Mouse (Mus musculus): ENCODE measurements around the gene Ptpro. TPM values are rescaled to one million over a fixed set of nuclear protein-coding genes. Genes with fewer than 3 reads are reported as not detected.

The Ptpro gene
- polyA plus RNA-seq, 1 experiment from 2014 or later, result 4.5 TPM

- Histone ChIP-seq H3K9me3 (replicated peaks; ENCODE audit: control insufficient read depth, low read length) (no peaks in the 10 kb centered on the region), H3K4me3 (ENCODE audit: low read depth, low read length) (no peak overlapping the region), H3K4me2 (ENCODE audit: low read depth, low read length) (no peak overlapping the region), H3K27ac (replicated peaks; ENCODE audit: low read depth, low read length) (no peak overlapping the region), H3K36me3 (replicated peaks; ENCODE audit: control insufficient read depth, insufficient read depth, low read depth, low read length) (no peaks in the 10 kb centered on the region), H3K9ac (replicated peaks; ENCODE audit: low read length) (no peak overlapping the region), H3K27me3 (ENCODE audit: control insufficient read depth, insufficient read depth, low read length) (no peaks in the 10 kb centered on the region), H3K4me1 (ENCODE audit: control insufficient read depth, insufficient read depth, low read length) (no peaks in the 10 kb centered on the region)
- ATAC-seq (replicated peaks; ENCODE audit: insufficient number of reproducible peaks, low FRiP score, low TSS enrichment, low read depth), result no peak
- DNase-seq (ENCODE audit: low spot score), result no peak
- 93% methylated on average over 19 of the region's 19 CpGs for WGBS
Measured at GRCm38 (mm10) chr6:137508936-137509335, 256.8 kb downstream of the Ptpro start.

GRCm38 (mm10) chr6:137509341-137510045 lies 257.4 kb downstream of the Ptpro start:
- no peak overlapping the region for H3K9ac ChIP-seq (replicated peaks; ENCODE audit: low read length)
- H3K4me2 ChIP-seq (ENCODE audit: low read depth, low read length), result no peak overlapping the region
- no peaks in the 10 kb centered on the region for H3K9me3 ChIP-seq (replicated peaks; ENCODE audit: control insufficient read depth, low read length)
- H3K27ac ChIP-seq (replicated peaks; ENCODE audit: low read depth, low read length), result no peak overlapping the region
- no peak overlapping the region for H3K4me3 ChIP-seq (ENCODE audit: low read depth, low read length)
- no peaks in the 10 kb centered on the region for H3K36me3 ChIP-seq (replicated peaks; ENCODE audit: control insufficient read depth, insufficient read depth, low read depth, low read length)
- no peaks in the 10 kb centered on the region for H3K4me1 ChIP-seq (ENCODE audit: control insufficient read depth, insufficient read depth, low read length)
- no peaks in the 10 kb centered on the region for H3K27me3 ChIP-seq (ENCODE audit: control insufficient read depth, insufficient read depth, low read length)
- 81% methylated on average over 14 of the region's 14 CpGs for WGBS
- DNase-seq (ENCODE audit: low spot score) (no peak), ATAC-seq (replicated peaks; ENCODE audit: insufficient number of reproducible peaks, low FRiP score, low TSS enrichment, low read depth) (no peak)

DNA sequence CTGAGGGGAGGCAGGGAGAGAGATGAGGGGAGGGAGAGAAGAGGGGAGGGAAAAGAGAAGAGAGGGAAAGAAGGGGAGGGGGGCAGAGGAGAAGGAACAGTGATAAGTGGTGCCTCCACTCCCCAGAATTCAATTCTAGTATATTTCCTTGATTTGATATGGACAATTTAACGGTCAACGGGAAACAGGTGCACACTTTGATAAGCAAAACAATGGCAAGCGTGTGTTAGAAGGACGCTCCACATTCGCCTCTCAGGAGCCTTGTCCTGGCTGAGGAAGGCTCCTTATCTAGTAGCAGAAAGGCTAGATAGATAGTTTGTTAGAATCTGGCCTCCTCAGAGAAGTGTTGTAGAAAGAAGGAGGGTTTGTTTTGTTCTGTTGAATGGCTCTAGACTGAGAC lies 260.6 kb downstream of the Ptpro start:
- no peak overlapping the region for H3K27ac ChIP-seq (replicated peaks; ENCODE audit: low read depth, low read length)
- no peak overlapping the region for H3K9ac ChIP-seq (replicated peaks; ENCODE audit: low read length)
- no peaks in the 10 kb centered on the region for H3K9me3 ChIP-seq (replicated peaks; ENCODE audit: control insufficient read depth, low read length)
- H3K27me3 ChIP-seq (ENCODE audit: control insufficient read depth, insufficient read depth, low read length), result no peaks in the 10 kb centered on the region
- DNase-seq (ENCODE audit: low spot score) (no peak), ATAC-seq (replicated peaks; ENCODE audit: insufficient number of reproducible peaks, low FRiP score, low TSS enrichment, low read depth) (no peak)
- H3K36me3 ChIP-seq (replicated peaks; ENCODE audit: control insufficient read depth, insufficient read depth, low read depth, low read length), result no peaks in the 10 kb centered on the region
- no peak overlapping the region for H3K4me2 ChIP-seq (ENCODE audit: low read depth, low read length)
- H3K4me1 ChIP-seq (ENCODE audit: control insufficient read depth, insufficient read depth, low read length), result no peaks in the 10 kb centered on the region
- 76% methylated on average over 5 of the region's 5 CpGs for WGBS
- H3K4me3 ChIP-seq (ENCODE audit: low read depth, low read length), result no peak overlapping the region

Other genes with a start within 250 kb of the Ptpro start
- 7.6 and 8.3 TPM in 2 replicates for gene Rerg, start 81.8 kb upstream of the Ptpro start, polyA plus RNA-seq (2014; fragmentation: Nextera tagmentation; extraction: Ambion mirVana)

Measured in embryonic facial prominence, embryonic 11.5 days (tissue).